Mouse (Mus musculus): ENCODE measurements around the gene Btf3. TPM values are rescaled to one million over a fixed set of nuclear protein-coding genes. Genes with fewer than 3 reads are reported as not detected.

Gene Btf3
- polyA plus RNA-seq, 1 experiment, result 162 TPM

DNA sequence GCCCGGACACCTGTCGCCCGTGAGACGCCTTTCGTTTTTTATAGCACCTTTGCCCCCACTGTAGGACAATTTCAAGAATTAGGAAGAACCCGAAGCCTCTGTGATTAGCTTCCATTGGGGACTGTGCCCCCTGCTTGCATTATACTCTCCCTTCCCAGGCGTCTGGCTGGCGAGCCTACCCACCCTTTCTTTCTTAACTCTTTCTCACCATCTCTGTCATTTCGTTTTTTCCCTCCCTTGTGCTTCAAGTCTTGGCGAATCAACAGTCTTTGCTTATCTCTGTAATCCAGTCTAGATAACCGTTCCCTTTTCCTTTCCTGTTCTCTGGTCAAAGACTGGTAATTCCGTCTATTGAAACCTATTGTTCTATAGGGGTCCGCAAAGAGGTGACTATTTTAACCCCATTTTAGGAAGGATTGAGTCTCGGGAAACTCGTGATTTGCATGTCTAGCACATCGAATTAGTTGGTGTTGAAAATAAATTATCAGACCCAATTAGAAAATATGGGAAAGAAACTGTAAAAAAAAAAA lies 53.3 kb downstream of the Btf3 start:
- TF ChIP-seq POLR2A (IDR thresholded peaks at IDR 0.05; ENCODE audit: borderline replicate concordance, extremely low read depth, low read depth, low read length) (no peak), CTCF (IDR thresholded peaks at IDR 0.05; ENCODE audit: insufficient read depth, low read length) (no peak)
- H3K4me3 ChIP-seq (replicated peaks; ENCODE audit: extremely low read depth, low read depth, low read length), result peak overlapping the region; percentile 68
- 1% methylated on average over 16 of the region's 16 CpGs for WGBS
- no peak for DNase-seq
- peaks cover 11% of the 10 kb centered on the region for H3K4me1 ChIP-seq (ENCODE audit: control insufficient read depth, insufficient read depth, low read length)

DNA sequence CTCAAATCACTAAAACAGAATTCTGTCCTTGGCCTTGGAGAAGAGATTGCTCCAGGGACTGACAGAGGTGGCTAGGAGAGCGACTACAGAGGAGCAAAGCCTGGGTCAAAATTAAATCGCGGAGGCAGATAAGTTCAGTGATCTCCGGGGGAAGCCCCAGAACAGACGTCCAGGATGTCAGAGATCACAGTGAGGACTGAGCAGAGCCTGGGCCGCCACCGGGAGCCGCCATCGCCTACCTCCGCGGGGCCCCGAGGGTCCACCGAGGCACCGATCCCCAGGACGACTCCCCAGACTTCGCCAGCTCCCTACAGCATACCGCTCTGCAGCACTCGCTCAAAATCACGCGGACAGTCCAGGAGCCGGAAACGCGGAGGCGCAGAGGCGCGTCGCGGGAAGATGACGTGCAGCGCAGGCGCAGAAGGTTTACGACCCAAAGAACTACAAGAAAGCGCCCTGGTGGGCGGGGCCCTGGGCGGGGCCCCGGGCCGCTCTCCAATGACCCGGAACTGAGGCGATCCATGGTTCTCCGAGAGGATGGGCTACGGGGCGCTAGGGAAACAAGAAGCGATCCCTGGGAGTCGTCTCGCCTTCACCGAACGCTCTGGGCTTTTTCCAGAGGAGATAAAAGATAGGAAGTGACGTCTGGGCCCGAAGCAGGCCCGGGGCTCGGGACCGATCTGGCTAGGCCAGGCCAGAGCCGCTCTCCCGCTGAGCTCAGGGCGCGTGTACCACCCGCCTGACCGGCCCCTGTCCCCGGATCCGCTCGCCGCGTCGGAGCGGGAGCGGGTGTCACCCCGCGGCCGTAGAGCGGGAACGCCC lies 54.0 kb downstream of the Btf3 start, which contains the start of the genes Utp15 and Ankra2:
Gene Utp15, minus strand, starts transcription at position 406 of the 822 bp plus-strand sequence.
Gene Ankra2, plus strand, starts transcription at position 439 of the 822 bp plus-strand sequence.
- Histone ChIP-seq H3K4me1 (ENCODE audit: control insufficient read depth, insufficient read depth, low read length) (peaks cover 11% of the 10 kb centered on the region), H3K4me3 (replicated peaks; ENCODE audit: extremely low read depth, low read depth, low read length) (peak within 1 kb of the TSS; percentile 89)
- TF ChIP-seq CTCF (IDR thresholded peaks at IDR 0.05; ENCODE audit: insufficient read depth, low read length) (no peak), POLR2A (IDR thresholded peaks at IDR 0.05; ENCODE audit: borderline replicate concordance, extremely low read depth, low read depth, low read length) (peak; percentile 61; the same call in 1 of the 2 replicates)
- peak; percentile 98 for DNase-seq
- under 1% methylated on average over 71 of the region's 71 CpGs for WGBS

Other genes starting within 250 kb of the Btf3 start
- 14.6 and 16.0 TPM in 2 replicates for gene Arhgef28, start 110.6 kb downstream of the Btf3 start, polyA plus RNA-seq (2012; rRNA removed)
- 4.2 and 6.8 TPM in 2 replicates for gene Utp15, start 54.0 kb downstream of the Btf3 start, polyA plus RNA-seq (2012; rRNA removed)
- 10.9 and 11.8 TPM in 2 replicates for gene Ankra2, start 53.9 kb downstream of the Btf3 start, polyA plus RNA-seq (2012; rRNA removed)
- 0.28 TPM in 1 of 2 replicates, not detected in the other for gene Gm21976, start 37.1 kb downstream of the Btf3 start, polyA plus RNA-seq (2012; rRNA removed)
- gene Foxd1, start 37.2 kb upstream of the Btf3 start, polyA plus RNA-seq (2012; rRNA removed), result 0.12 and 0.18 TPM in 2 replicates
- gene Gm10320, start 175.0 kb upstream of the Btf3 start, polyA plus RNA-seq (2012; rRNA removed), result 0.52 and 1.1 TPM in 2 replicates